Comparison of ENCODE assay signal across 8 mouse cellular contexts in genomic region chr7:19461488-19461887, GRCm38 (mm10). TPM values are rescaled to one million over a fixed set of nuclear protein-coding genes. Genes with fewer than 3 reads are reported as not detected.
A peak's percentile ranks its signal among the peaks of the same experiment; 100 is the strongest.
DNase-seq lines count a peak whose midpoint lies in the region; ATAC-seq lines count a peak whose summit lies in the region.

No protein-coding gene starts in this region.

- no peak overlapping the region for H3K9ac ChIP-seq in hindbrain, embryonic 11.5 days (ENCODE audit: low read depth, low read length)
- no peak overlapping the region for H3K9ac ChIP-seq in hindbrain, embryonic 12.5 days
- no peak overlapping the region for H3K9ac ChIP-seq in embryonic facial prominence, embryonic 11.5 days (replicated peaks; ENCODE audit: low read length)
- no peak overlapping the region for H3K9ac ChIP-seq in limb, embryonic 11.5 days (ENCODE audit: low read length)

- DNase-seq in hindbrain, embryonic 11.5 days (ENCODE audit: low spot score) = peak; percentile 93
- DNase-seq in adipocyte (ENCODE audit: low spot score) = peak; percentile 46
- DNase-seq in embryonic facial prominence, embryonic 11.5 days (ENCODE audit: low spot score) = peak; percentile 93
- DNase-seq in limb, embryonic 11.5 days (ENCODE audit: low spot score) = peak; percentile 92
- peak; percentile 60 to 73 for DNase-seq in natural killer cell, adult 2 months (ENCODE audit: low spot score in 2 of 2)
- DNase-seq in testis, postnatal 14 days (ENCODE audit: low spot score) = peak; percentile 73

- peaks cover 8% of the 10 kb centered on the region; the same call in 1 of the 2 replicates for H3K4me1 ChIP-seq in hindbrain, embryonic 11.5 days (replicated peaks; ENCODE audit: control insufficient read depth, insufficient read depth, low read length)
- peaks cover 23% of the 10 kb centered on the region for H3K4me1 ChIP-seq in hindbrain, embryonic 12.5 days
- H3K4me1 ChIP-seq in embryonic facial prominence, embryonic 11.5 days (ENCODE audit: control insufficient read depth, insufficient read depth, low read length) = peaks cover 9% of the 10 kb centered on the region
- peaks cover 27% of the 10 kb centered on the region for H3K4me1 ChIP-seq in limb, embryonic 11.5 days (ENCODE audit: control insufficient read depth, insufficient read depth, low read length)

- H3K4me2 ChIP-seq in hindbrain, embryonic 11.5 days (replicated peaks; ENCODE audit: low read depth, low read length) = no peak overlapping the region
- H3K4me2 ChIP-seq in hindbrain, embryonic 12.5 days (replicated peaks) = no peak overlapping the region
- H3K4me2 ChIP-seq in embryonic facial prominence, embryonic 11.5 days (ENCODE audit: low read depth, low read length) = no peak overlapping the region
- H3K4me2 ChIP-seq in limb, embryonic 11.5 days (ENCODE audit: low read depth, severe bottlenecking) = no peak overlapping the region

- H3K9me3 ChIP-seq in hindbrain, embryonic 11.5 days (ENCODE audit: control insufficient read depth, low read length) = no peaks in the 10 kb centered on the region
- H3K9me3 ChIP-seq in hindbrain, embryonic 12.5 days (replicated peaks) = no peaks in the 10 kb centered on the region
- no peaks in the 10 kb centered on the region for H3K9me3 ChIP-seq in embryonic facial prominence, embryonic 11.5 days (replicated peaks; ENCODE audit: control insufficient read depth, low read length)
- no peaks in the 10 kb centered on the region for H3K9me3 ChIP-seq in limb, embryonic 11.5 days (ENCODE audit: control insufficient read depth, low read length)

- no peak for ATAC-seq in hindbrain, embryonic 11.5 days (ENCODE audit: low FRiP score)
- ATAC-seq in hindbrain, embryonic 12.5 days (ENCODE audit: low FRiP score) = no peak
- ATAC-seq in embryonic facial prominence, embryonic 11.5 days (replicated peaks; ENCODE audit: insufficient number of reproducible peaks, low FRiP score, low TSS enrichment, low read depth) = no peak
- peak; percentile 48 to 59; a peak in 2 of 4 replicates for ATAC-seq in hematopoietic stem cell, adult 5-6 weeks (replicated peaks in 1 of 2; ENCODE audit: insufficient read depth in 1 of 2, low FRiP score in 2 of 2, low TSS enrichment in 1 of 2, low read depth in 1 of 2, poor library complexity in 2 of 2, severe bottlenecking in 2 of 2)
- no peak for ATAC-seq in limb, embryonic 11.5 days (ENCODE audit: insufficient number of reproducible peaks, low FRiP score, low TSS enrichment, low read depth)

- WGBS in hindbrain, embryonic 11.5 days = 12% methylated on average over 6 of the region's 6 CpGs
- 7% methylated on average over 6 of the region's 6 CpGs for WGBS in hindbrain, embryonic 12.5 days
- 8% methylated on average over 6 of the region's 6 CpGs for WGBS in embryonic facial prominence, embryonic 11.5 days
- WGBS in limb, embryonic 11.5 days = 11% methylated on average over 6 of the region's 6 CpGs

- no peak overlapping the region for H3K4me3 ChIP-seq in hindbrain, embryonic 11.5 days (ENCODE audit: low read depth, low read length)
- H3K4me3 ChIP-seq in hindbrain, embryonic 12.5 days = no peak overlapping the region
- H3K4me3 ChIP-seq in embryonic facial prominence, embryonic 11.5 days (ENCODE audit: low read depth, low read length) = no peak overlapping the region
- H3K4me3 ChIP-seq in limb, embryonic 11.5 days (ENCODE audit: low read depth, low read length) = no peak overlapping the region; the same call in 1 of the 2 replicates

- no peak overlapping the region for H3K27ac ChIP-seq in hindbrain, embryonic 11.5 days (ENCODE audit: low read depth, low read length)
- H3K27ac ChIP-seq in hindbrain, embryonic 12.5 days = no peak overlapping the region
- no peak overlapping the region for H3K27ac ChIP-seq in embryonic facial prominence, embryonic 11.5 days (replicated peaks; ENCODE audit: low read depth, low read length)
- H3K27ac ChIP-seq in limb, embryonic 11.5 days (replicated peaks; ENCODE audit: low read depth, low read length) = no peak overlapping the region

- peaks cover 9% of the 10 kb centered on the region; the same call in 1 of the 2 replicates for H3K27me3 ChIP-seq in hindbrain, embryonic 11.5 days (ENCODE audit: control insufficient read depth, insufficient read depth, low read length)
- H3K27me3 ChIP-seq in hindbrain, embryonic 12.5 days = peaks cover 27% of the 10 kb centered on the region
- H3K27me3 ChIP-seq in embryonic facial prominence, embryonic 11.5 days (ENCODE audit: control insufficient read depth, insufficient read depth, low read length) = no peaks in the 10 kb centered on the region
- no peaks in the 10 kb centered on the region for H3K27me3 ChIP-seq in limb, embryonic 11.5 days (ENCODE audit: control insufficient read depth, insufficient read depth, low read length)

- no peaks in the 10 kb centered on the region for H3K36me3 ChIP-seq in hindbrain, embryonic 11.5 days (ENCODE audit: control insufficient read depth, insufficient read depth, low read length)
- H3K36me3 ChIP-seq in hindbrain, embryonic 12.5 days = no peaks in the 10 kb centered on the region
- no peaks in the 10 kb centered on the region for H3K36me3 ChIP-seq in embryonic facial prominence, embryonic 11.5 days (replicated peaks; ENCODE audit: control insufficient read depth, insufficient read depth, low read depth, low read length)
- H3K36me3 ChIP-seq in limb, embryonic 11.5 days (ENCODE audit: control insufficient read depth, insufficient read depth, low read length) = no peaks in the 10 kb centered on the region

RNA-seq across cellular contexts. Expression of gene Exoc3l2, which starts 1.6 kb away (rescaled TPM):
- 0.66 and 0.76 TPM in 2 replicates for polyA plus RNA-seq in hindbrain, embryonic 11.5 days (2014; fragmentation: Nextera tagmentation; extraction: Ambion mirVana)
- polyA plus RNA-seq in hindbrain, embryonic 12.5 days (2016; fragmentation: Nextera tagmentation; extraction: Ambion mirVana) = 1.0 and 1.5 TPM in 2 replicates
- polyA plus RNA-seq in embryonic facial prominence, embryonic 11.5 days (2014; fragmentation: Nextera tagmentation; extraction: Ambion mirVana) = 1.2 and 1.7 TPM in 2 replicates
- 2.2 and 3.8 TPM in 2 replicates for total RNA-seq in hematopoietic stem cell, adult 5-6 weeks (2017)
- polyA plus RNA-seq in limb, embryonic 11.5 days (2014; fragmentation: Nextera tagmentation; extraction: Ambion mirVana) = 1.8 and 2.2 TPM in 2 replicates

RNA-seq across cellular contexts. Expression of gene Mark4, which starts 2.9 kb away (rescaled TPM):
- polyA plus RNA-seq in hindbrain, embryonic 11.5 days (2014; fragmentation: Nextera tagmentation; extraction: Ambion mirVana) = 11.5 and 13.3 TPM in 2 replicates
- polyA plus RNA-seq in hindbrain, embryonic 12.5 days (2016; fragmentation: Nextera tagmentation; extraction: Ambion mirVana) = 20.0 and 21.6 TPM in 2 replicates
- polyA plus RNA-seq in embryonic facial prominence, embryonic 11.5 days (2014; fragmentation: Nextera tagmentation; extraction: Ambion mirVana) = 7.9 and 8.6 TPM in 2 replicates
- total RNA-seq in hematopoietic stem cell, adult 5-6 weeks (2017) = 6.4 and 11.8 TPM in 2 replicates
- polyA plus RNA-seq in limb, embryonic 11.5 days (2014; fragmentation: Nextera tagmentation; extraction: Ambion mirVana) = 10.0 and 10.8 TPM in 2 replicates

RNA-seq across cellular contexts. Expression of gene Bloc1s3, which starts 46.7 kb away (rescaled TPM):
- 2.4 and 2.5 TPM in 2 replicates for polyA plus RNA-seq in hindbrain, embryonic 11.5 days (2014; fragmentation: Nextera tagmentation; extraction: Ambion mirVana)
- polyA plus RNA-seq in hindbrain, embryonic 12.5 days (2016; fragmentation: Nextera tagmentation; extraction: Ambion mirVana) = 4.6 and 4.8 TPM in 2 replicates
- polyA plus RNA-seq in embryonic facial prominence, embryonic 11.5 days (2014; fragmentation: Nextera tagmentation; extraction: Ambion mirVana) = 2.3 and 2.6 TPM in 2 replicates
- total RNA-seq in hematopoietic stem cell, adult 5-6 weeks (2017) = 1.4 and 2.1 TPM in 2 replicates
- polyA plus RNA-seq in limb, embryonic 11.5 days (2014; fragmentation: Nextera tagmentation; extraction: Ambion mirVana) = 2.3 and 2.7 TPM in 2 replicates

RNA-seq across cellular contexts. Expression of gene Trappc6a, which starts 46.7 kb away (rescaled TPM):
- polyA plus RNA-seq in hindbrain, embryonic 11.5 days (2014; fragmentation: Nextera tagmentation; extraction: Ambion mirVana) = 45.7 and 49.8 TPM in 2 replicates
- 41.7 and 48.1 TPM in 2 replicates for polyA plus RNA-seq in hindbrain, embryonic 12.5 days (2016; fragmentation: Nextera tagmentation; extraction: Ambion mirVana)
- 51.7 and 58.2 TPM in 2 replicates for polyA plus RNA-seq in embryonic facial prominence, embryonic 11.5 days (2014; fragmentation: Nextera tagmentation; extraction: Ambion mirVana)
- total RNA-seq in hematopoietic stem cell, adult 5-6 weeks (2017) = 24.2 and 30.8 TPM in 2 replicates
- polyA plus RNA-seq in limb, embryonic 11.5 days (2014; fragmentation: Nextera tagmentation; extraction: Ambion mirVana) = 73.3 and 82.3 TPM in 2 replicates

RNA-seq across cellular contexts. Expression of gene Nkpd1, which starts 56.1 kb away (rescaled TPM):
- 0.10 and 0.17 TPM in 2 replicates for polyA plus RNA-seq in hindbrain, embryonic 11.5 days (2014; fragmentation: Nextera tagmentation; extraction: Ambion mirVana)
- polyA plus RNA-seq in hindbrain, embryonic 12.5 days (2016; fragmentation: Nextera tagmentation; extraction: Ambion mirVana) = 0.23 TPM in 1 of 2 replicates, not detected in the other
- polyA plus RNA-seq in embryonic facial prominence, embryonic 11.5 days (2014; fragmentation: Nextera tagmentation; extraction: Ambion mirVana) = 0.08 TPM in 1 of 2 replicates, not detected in the other
- 0.44 TPM in 1 of 2 replicates, not detected in the other for total RNA-seq in hematopoietic stem cell, adult 5-6 weeks (2017)
- 0.12 and 0.16 TPM in 2 replicates for polyA plus RNA-seq in limb, embryonic 11.5 days (2014; fragmentation: Nextera tagmentation; extraction: Ambion mirVana)

Comparison
In these comparisons a context has a peak if more than half of its experiments do, and no peak if none do; other contexts are left out.
1. ATAC-seq: peak in hematopoietic stem cell, adult 5-6 weeks (2 of 2); none in hindbrain, embryonic 11.5 days (single experiment), hindbrain, embryonic 12.5 days (single experiment), embryonic facial prominence, embryonic 11.5 days (single experiment) and limb, embryonic 11.5 days (single experiment).
2. Peak in every context shown above with its lines, with median percentiles within 50 percentile points of each other: DNase-seq.